Mouse (Mus musculus): ENCODE results near the gene Ccdc150. TPM values are rescaled to one million over a fixed set of nuclear protein-coding genes. Genes with fewer than 3 reads are reported as not detected.
A peak's percentile ranks its signal among the peaks of the same experiment; 100 is the strongest.

Gene Ccdc150
- not detected for total RNA-seq (2021)
- long read RNA-seq, experiment 1 = 0 reads
- long read RNA-seq, experiment 2, partial matches to known transcripts = 0 of 1 reads
- long read RNA-seq, experiment 2, other reads (novel, unspliced or antisense) = 1 of 1 reads

DNA sequence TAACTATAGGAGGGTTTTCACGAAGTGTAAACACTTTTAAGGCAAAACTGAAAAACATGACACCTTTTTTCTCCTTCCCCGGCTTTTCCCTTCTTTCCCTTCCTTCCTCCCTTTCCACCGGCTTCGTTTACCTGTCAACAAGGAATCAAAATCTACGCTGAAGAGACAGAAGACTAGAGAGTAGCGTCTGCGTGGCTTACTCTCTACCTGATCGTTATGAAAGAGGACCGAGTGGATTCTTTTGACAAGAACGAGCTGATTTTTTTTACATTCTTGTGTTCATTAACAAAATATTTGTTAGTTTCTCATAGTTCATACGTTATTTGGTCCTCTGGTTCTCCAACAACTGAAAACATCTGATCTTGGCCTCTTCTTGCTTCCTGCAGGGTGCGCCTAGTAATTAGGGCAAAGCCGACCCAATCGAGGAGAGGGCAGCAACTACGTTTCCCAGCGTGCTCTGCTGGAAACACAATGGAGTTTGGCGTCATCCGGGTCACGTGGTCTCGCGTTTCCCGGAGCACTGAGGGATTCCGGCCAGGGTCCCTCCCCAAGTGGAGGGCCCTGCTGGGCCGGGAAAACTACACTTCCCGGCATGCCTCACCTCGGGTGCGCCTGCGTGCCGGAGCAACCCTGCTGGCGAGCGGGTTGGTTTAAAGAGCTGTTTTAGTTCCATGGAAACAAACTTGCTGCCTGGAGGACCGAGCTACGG lies at the start of gene Ccdc150:
Gene Ccdc150 (plus strand): TSS at position 526 of the 709 bp plus-strand sequence.
- intact Hi-C loops (cut with DNase I) = no loop called here
- peak; percentile 93 to 96 for DNase-seq

GRCm38 (mm10) chr1:54220273-54220672 lies 30.2 kb upstream of the Ccdc150 start:
- intact Hi-C loops (cut with DNase I) = no loop called here
- DNase-seq = no peak

GRCm38 (mm10) chr1:54242722-54243121 lies 7.8 kb upstream of the Ccdc150 start:
- intact Hi-C loops (cut with DNase I) = no loop called here

GRCm38 (mm10) chr1:54275552-54275951 lies 25.1 kb downstream of the Ccdc150 start:
- intact Hi-C loops (cut with DNase I) = no loop called here

More at GRCm38 (mm10) chr1:54242722-54243121, 7.8 kb upstream of the Ccdc150 start:
- no peak for DNase-seq

DNA sequence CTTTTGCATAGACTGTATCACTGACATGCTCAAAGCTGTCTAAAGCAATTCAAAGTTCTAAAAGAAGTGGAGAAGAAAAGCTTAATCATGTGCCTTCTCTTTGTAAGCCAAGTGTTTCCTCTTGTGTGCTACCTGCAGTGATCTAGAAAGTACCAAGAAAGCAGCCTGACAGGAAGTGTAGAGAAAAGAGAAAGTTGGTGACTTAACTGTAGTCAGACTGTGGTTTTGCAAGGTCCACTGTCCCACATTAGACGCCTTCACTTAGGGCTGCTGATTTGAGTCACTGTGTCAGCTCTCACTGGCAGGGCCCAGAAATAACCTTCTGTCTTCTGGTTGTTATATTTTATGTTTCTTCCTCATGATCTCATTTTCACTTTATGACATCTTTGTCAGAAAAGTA lies 29.1 kb downstream of the Ccdc150 start:
- no peak for DNase-seq

More at GRCm38 (mm10) chr1:54275552-54275951, 25.1 kb downstream of the Ccdc150 start:
- no peak for DNase-seq

GRCm38 (mm10) chr1:54280651-54281050 lies 30.2 kb downstream of the Ccdc150 start:
- intact Hi-C loops (cut with DNase I) = no loop called here
- no peak for DNase-seq

More for the DNA sequence above, 29.1 kb downstream of the Ccdc150 start:
- intact Hi-C loops (cut with DNase I) = no loop called here

GRCm38 (mm10) chr1:54306404-54306803 lies 55.9 kb downstream of the Ccdc150 start:
- no peak for DNase-seq
- intact Hi-C loops (cut with DNase I) = no loop called here

DNA sequence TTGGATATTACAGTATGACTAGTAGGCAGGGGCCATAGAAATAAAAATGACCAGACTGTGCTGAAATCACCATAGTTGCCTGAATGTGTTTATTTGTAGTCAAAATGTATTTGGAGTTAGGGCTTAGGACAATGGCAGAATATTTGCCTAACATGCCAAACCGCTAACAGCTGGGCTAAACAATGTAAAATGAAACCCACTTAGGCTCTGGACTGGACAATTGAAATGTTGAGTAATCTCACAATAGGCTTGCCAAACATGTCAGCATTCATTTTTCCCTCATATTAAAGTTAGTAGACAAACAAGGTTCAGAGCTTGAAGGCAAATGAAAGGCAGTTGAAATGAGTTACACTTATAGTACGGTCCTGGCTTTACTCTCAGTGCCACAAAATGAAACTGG lies 76.2 kb downstream of the Ccdc150 start:
- intact Hi-C loops (cut with DNase I) = no loop called here
- DNase-seq = no peak

DNA sequence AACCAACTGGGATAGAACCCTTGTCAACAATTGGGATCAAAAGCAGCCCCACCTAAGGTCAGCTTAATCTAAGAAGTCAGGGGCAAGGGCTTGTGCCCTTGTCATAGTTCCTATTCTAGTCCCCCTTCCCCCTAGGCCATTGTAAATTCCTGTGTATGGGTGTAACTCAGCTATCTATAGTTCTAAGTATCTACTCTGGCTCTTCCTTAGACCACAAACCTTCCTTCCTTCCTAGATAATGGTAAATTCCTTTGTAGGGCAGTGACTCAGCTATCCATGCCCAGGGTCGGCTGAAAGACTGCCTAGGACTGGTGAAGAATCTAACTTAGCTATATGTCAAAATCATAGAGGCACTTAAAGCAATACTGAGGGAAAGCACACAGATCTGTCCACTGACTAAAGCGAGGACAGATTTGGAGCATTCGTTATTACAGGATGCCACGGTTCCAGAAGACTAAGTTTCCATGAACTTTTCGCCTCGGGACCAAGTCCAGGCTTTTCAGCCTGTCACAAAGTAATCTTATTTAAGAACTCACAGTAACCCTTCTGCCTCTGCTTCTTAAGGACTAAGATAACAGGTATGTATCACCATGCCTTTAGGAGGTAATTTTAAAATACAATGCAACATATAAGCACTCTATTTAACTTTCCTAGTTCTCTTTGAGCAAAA lies 77.5 kb downstream of the Ccdc150 start:
- intact Hi-C loops (cut with DNase I) = no loop called here

GRCm38 (mm10) chr1:54332988-54333387 lies 82.5 kb downstream of the Ccdc150 start:
- DNase-seq = no peak

More for the DNA sequence above, 77.5 kb downstream of the Ccdc150 start:
- DNase-seq = no peak

DNA sequence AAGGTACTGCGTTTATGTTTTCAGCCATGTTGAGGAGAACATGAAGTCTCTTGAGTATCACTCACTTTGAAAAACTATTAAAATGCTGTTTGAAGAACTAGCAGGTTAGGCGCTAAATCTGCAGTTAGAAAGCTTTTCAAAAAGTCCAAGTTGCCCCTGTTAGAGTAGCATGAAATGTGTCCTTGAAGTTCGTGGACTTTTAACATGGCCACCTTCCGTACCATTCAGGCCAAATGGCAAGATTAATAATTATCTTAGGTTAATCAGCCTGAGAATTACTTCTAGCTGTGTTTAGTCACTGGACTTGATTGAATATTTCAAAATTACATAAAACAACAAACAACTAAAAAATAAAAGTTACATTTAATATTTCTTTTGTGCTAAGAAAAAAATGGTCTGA lies 104.3 kb downstream of the Ccdc150 start:
- DNase-seq = no peak
- intact Hi-C loops (cut with DNase I) = no loop called here

More at GRCm38 (mm10) chr1:54332988-54333387, 82.5 kb downstream of the Ccdc150 start:
- intact Hi-C loops (cut with DNase I) = loop anchor here (5.0 kb wide), 1 partner anchor 426 kb away; no protein-coding TSS in a partner anchor

DNA sequence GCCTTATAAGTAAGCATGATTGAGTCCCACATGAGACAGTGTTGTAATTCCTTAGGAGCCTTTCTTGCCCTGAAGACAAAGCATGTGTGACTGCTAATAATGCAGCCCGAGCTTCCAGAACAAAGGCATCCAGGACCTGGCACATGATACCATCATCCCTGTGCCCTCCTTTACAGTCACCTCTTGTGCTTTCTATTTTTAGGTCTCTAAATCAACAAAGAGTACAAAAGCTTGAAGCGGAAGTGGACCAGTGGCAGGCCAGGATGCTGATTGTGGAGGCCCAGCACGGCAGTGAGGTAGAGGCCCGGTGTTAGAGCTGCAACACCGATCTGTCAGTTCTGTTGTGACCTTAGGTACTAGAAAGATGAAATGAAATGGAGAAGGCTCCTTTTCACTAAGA lies 105.0 kb downstream of the Ccdc150 start:
- intact Hi-C loops (cut with DNase I) = no loop called here
- DNase-seq = no peak

DNA sequence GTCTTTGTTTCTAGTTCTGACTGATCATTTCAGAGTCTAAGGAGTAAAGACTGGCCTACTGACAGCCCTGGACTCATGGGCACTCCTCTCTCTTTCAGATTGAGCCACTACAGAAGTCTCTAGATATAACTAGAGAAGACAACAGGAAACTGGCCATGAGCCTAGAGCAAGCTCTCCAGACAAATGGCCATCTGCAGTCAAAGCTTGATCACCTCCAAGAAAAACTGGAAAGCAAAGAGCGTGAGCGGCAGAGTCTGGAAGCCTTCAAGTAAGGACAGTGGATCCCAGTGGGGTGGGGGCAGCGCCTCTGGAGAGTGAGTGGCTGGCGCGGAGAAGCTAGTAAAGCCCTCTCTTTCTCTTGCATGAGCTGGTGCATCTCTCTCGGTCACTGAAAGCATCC lies 106.1 kb downstream of the Ccdc150 start:
- DNase-seq = no peak
- intact Hi-C loops (cut with DNase I) = no loop called here

- DNase-seq = no peak
- intact Hi-C loops (cut with DNase I) = no loop called here
Observed at GRCm38 (mm10) chr1:54377506-54378051, 127.1 kb downstream of the Ccdc150 start.

- peak in 1 of 2 experiments; percentile 11 for DNase-seq
- intact Hi-C loops (cut with DNase I) = loop anchor here (5.0 kb wide), 1 partner anchor 469 kb away; no protein-coding TSS in a partner anchor
Observed at GRCm38 (mm10) chr1:54380978-54381914, 130.8 kb downstream of the Ccdc150 start.

DNA sequence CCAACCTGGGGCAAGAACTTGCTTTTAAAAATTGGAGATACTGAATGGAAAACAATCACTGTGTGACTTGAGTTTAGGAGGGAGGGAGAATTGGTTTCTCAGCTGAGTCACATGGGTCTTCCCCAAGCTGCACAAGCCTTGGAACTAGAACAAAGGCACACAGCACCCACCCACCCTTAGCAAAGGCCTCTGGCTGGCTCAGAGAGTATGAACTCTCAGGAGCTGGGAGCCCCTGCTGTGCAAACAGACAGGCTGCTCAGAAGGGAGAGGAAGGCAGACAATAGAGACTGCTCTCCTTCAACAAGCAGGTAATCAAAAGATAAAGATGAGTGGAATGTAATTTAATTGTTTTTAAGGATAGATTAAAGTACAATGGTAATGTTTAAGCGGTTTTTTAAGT lies 133.7 kb downstream of the Ccdc150 start:
- DNase-seq = no peak
- intact Hi-C loops (cut with DNase I) = loop anchor here (5.0 kb wide), 1 partner anchor 472 kb away; no protein-coding TSS in a partner anchor

- intact Hi-C loops (cut with DNase I) = no loop called here
- DNase-seq = no peak
Observed at GRCm38 (mm10) chr1:54402736-54403135, 152.3 kb downstream of the Ccdc150 start.
